Comparison of ENCODE assay signal across 24 mouse cellular contexts in the genomic region with DNA sequence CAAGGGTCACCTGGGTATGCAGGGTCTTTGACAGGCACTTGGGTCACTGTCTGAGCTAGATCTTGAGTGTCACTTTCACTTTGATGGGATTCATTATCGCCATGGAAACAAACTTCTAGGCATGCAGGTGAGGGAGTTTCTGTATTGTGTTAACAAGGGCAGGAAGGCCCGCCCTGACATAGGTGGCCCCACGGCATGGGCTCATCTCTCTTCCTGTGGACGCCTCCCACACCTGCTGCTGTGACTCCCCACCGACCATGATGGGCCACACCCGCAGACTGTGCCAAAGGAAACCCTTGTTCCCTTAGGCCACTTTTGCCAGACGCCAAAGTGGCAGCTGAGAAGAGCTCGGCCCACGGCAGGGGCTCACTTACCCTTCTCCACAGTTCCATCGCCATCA. TPM values are rescaled to one million over a fixed set of nuclear protein-coding genes. Genes with fewer than 3 reads are reported as not detected.
A peak's percentile ranks its signal among the peaks of the same experiment; 100 is the strongest.
DNase-seq lines count a peak whose midpoint lies in the region; ATAC-seq and TF ChIP-seq lines count a peak whose summit lies in the region.
"Had no signal": no experiment of that assay in that cellular context is flagged by ENCODE, and none has a peak within 500 bp of the region (broad histone marks: within the 10 kb centered on the region; RNA-seq: fewer than 3 reads in every experiment).

No protein-coding gene starts in this region.

- no peak for DNase-seq in intestine, embryonic 14.5 days (ENCODE audit: low spot score)
- DNase-seq in retina, embryonic 14.5 days (ENCODE audit: low spot score): no peak
- DNase-seq: adrenal gland, adult 8-10 months; adrenal gland, postnatal 36 days; cerebellum, adult 2 months; cerebellum, postnatal 10 days; embryo, embryonic 11 days; gastrocnemius, adult 2 months; heart, adult 2 months; heart, postnatal 14 days had no signal

- no peaks in the 10 kb centered on the region for H3K9me3 ChIP-seq in kidney, embryonic 16.5 days (ENCODE audit: low read length)
- H3K9me3 ChIP-seq in kidney, embryonic 14.5 days (ENCODE audit: control insufficient read depth, low read length): no peaks in the 10 kb centered on the region
- no peaks in the 10 kb centered on the region for H3K9me3 ChIP-seq in intestine, embryonic 14.5 days (ENCODE audit: control insufficient read depth, low read length)
- H3K9me3 ChIP-seq in intestine, postnatal 0 days (ENCODE audit: control insufficient read depth): no peaks in the 10 kb centered on the region
- no peaks in the 10 kb centered on the region for H3K9me3 ChIP-seq in stomach, embryonic 16.5 days (replicated peaks; ENCODE audit: control insufficient read depth, low read length)
- H3K9me3 ChIP-seq: embryonic facial prominence, embryonic 15.5 days; forebrain, embryonic 10.5 days; G1E; heart, embryonic 15.5 days; hindbrain, embryonic 10.5 days had no signal

- no peak for ATAC-seq in kidney, embryonic 16.5 days (ENCODE audit: low FRiP score, low TSS enrichment)
- no peak for ATAC-seq in kidney, embryonic 14.5 days (ENCODE audit: low FRiP score, low TSS enrichment)
- ATAC-seq in intestine, embryonic 14.5 days (replicated peaks; ENCODE audit: low FRiP score, low TSS enrichment, low read depth): peak; percentile 1; the same call in 1 of the 2 replicates
- peak; percentile 56 for ATAC-seq in intestine, postnatal 0 days
- ATAC-seq in stomach, embryonic 16.5 days (ENCODE audit: insufficient read depth, low FRiP score): no peak
- no peak for ATAC-seq in megakaryocyte, adult 5-6 weeks (ENCODE audit: poor library complexity, severe bottlenecking)
- ATAC-seq: forebrain, embryonic 14.5 days had no signal

- peaks cover 45% of the 10 kb centered on the region for H3K4me1 ChIP-seq in kidney, embryonic 16.5 days (ENCODE audit: insufficient read depth, low read length)
- peaks cover 25% of the 10 kb centered on the region for H3K4me1 ChIP-seq in kidney, embryonic 14.5 days (ENCODE audit: control insufficient read depth, insufficient read depth, low read length)
- 0 out of 2 replicates have a peak, but pooled peaks cover 13% of the 10 kb centered on the region for H3K4me1 ChIP-seq in intestine, embryonic 14.5 days (replicated peaks; ENCODE audit: control insufficient read depth, insufficient read depth, low read length)
- peaks cover 16% of the 10 kb centered on the region for H3K4me1 ChIP-seq in intestine, postnatal 0 days (replicated peaks; ENCODE audit: control insufficient read depth, insufficient read depth, low read length)
- H3K4me1 ChIP-seq in stomach, embryonic 16.5 days (ENCODE audit: control insufficient read depth, insufficient read depth, low read length): no peaks in the 10 kb centered on the region

- TF ChIP-seq CTCF in intestine, postnatal 0 days (IDR thresholded peaks at IDR 0.05; ENCODE audit: low read depth): no peak

- 60% methylated on average over 10 of the region's 10 CpGs for WGBS in kidney, embryonic 16.5 days
- 69% methylated on average over 10 of the region's 10 CpGs for whole genome bisulfite sequencing in kidney, embryonic 14.5 days
- 78% methylated on average over 10 of the region's 10 CpGs for WGBS in intestine, embryonic 14.5 days
- 45% methylated on average over 10 of the region's 10 CpGs for WGBS in intestine, postnatal 0 days
- WGBS in stomach, embryonic 16.5 days: 81% methylated on average over 10 of the region's 10 CpGs

- H3K4me3 ChIP-seq in kidney, embryonic 16.5 days (ENCODE audit: low read length): no peak overlapping the region
- H3K4me3 ChIP-seq in kidney, embryonic 14.5 days (ENCODE audit: low read length): no peak overlapping the region
- no peak overlapping the region for H3K4me3 ChIP-seq in intestine, embryonic 14.5 days (ENCODE audit: low read depth, low read length)
- no peak overlapping the region for H3K4me3 ChIP-seq in intestine, postnatal 0 days (ENCODE audit: low read depth, low read length)
- no peak overlapping the region for H3K4me3 ChIP-seq in stomach, embryonic 16.5 days (replicated peaks; ENCODE audit: low read length)
- H3K4me3 ChIP-seq: embryonic facial prominence, embryonic 15.5 days; erythroblast, embryonic 14.5 days; forebrain, embryonic 10.5 days; gastrocnemius, adult 2 months; heart, adult 2 months; heart, embryonic 15.5 days; hindbrain, embryonic 10.5 days had no signal

- no peak overlapping the region for H3K4me2 ChIP-seq in kidney, embryonic 16.5 days (replicated peaks; ENCODE audit: low read depth, low read length)
- H3K4me2 ChIP-seq in kidney, embryonic 14.5 days (replicated peaks; ENCODE audit: low read depth, low read length): no peak overlapping the region
- no peak overlapping the region for H3K4me2 ChIP-seq in intestine, embryonic 14.5 days (ENCODE audit: low read length)
- peak overlapping the region; percentile 27 for H3K4me2 ChIP-seq in intestine, postnatal 0 days (replicated peaks; ENCODE audit: low read depth)
- no peak overlapping the region for H3K4me2 ChIP-seq in stomach, embryonic 16.5 days (ENCODE audit: low read depth, low read length)
- H3K4me2 ChIP-seq: embryonic facial prominence, embryonic 15.5 days; heart, embryonic 11.5 days; heart, embryonic 15.5 days; hindbrain, embryonic 14.5 days had no signal

- peak overlapping the region; percentile 45; the same call in 1 of the 2 replicates for H3K27ac ChIP-seq in kidney, embryonic 16.5 days (ENCODE audit: low read length)
- H3K27ac ChIP-seq in kidney, embryonic 14.5 days (ENCODE audit: low read depth, low read length): no peak overlapping the region
- H3K27ac ChIP-seq in intestine, embryonic 14.5 days (ENCODE audit: low read depth): peak overlapping the region; percentile 71
- peak overlapping the region; percentile 89 for H3K27ac ChIP-seq in intestine, postnatal 0 days (ENCODE audit: low read depth, low read length)
- H3K27ac ChIP-seq in stomach, embryonic 16.5 days (ENCODE audit: low read length): peak overlapping the region; percentile 67
- H3K27ac ChIP-seq: embryonic facial prominence, embryonic 15.5 days; forebrain, embryonic 10.5 days; gastrocnemius, adult 2 months; heart, adult 2 months; heart, embryonic 15.5 days; hindbrain, embryonic 10.5 days; hindbrain, embryonic 14.5 days had no signal

- no peaks in the 10 kb centered on the region for H3K27me3 ChIP-seq in kidney, embryonic 16.5 days (ENCODE audit: insufficient read depth, low read length)
- H3K27me3 ChIP-seq in kidney, embryonic 14.5 days (ENCODE audit: control insufficient read depth, insufficient read depth, low read length): no peaks in the 10 kb centered on the region
- no peaks in the 10 kb centered on the region for H3K27me3 ChIP-seq in intestine, embryonic 14.5 days (replicated peaks; ENCODE audit: control insufficient read depth, insufficient read depth, low read length)
- H3K27me3 ChIP-seq in intestine, postnatal 0 days (replicated peaks; ENCODE audit: control insufficient read depth, insufficient read depth, low read length): no peaks in the 10 kb centered on the region
- H3K27me3 ChIP-seq in stomach, embryonic 16.5 days (ENCODE audit: control insufficient read depth, insufficient read depth, low read length): no peaks in the 10 kb centered on the region
- H3K27me3 ChIP-seq: embryonic facial prominence, embryonic 15.5 days; heart, embryonic 15.5 days had no signal

- H3K9ac ChIP-seq in kidney, embryonic 16.5 days (replicated peaks; ENCODE audit: low read length): no peak overlapping the region
- no peak overlapping the region for H3K9ac ChIP-seq in kidney, embryonic 14.5 days (ENCODE audit: low read depth, low read length)
- H3K9ac ChIP-seq in intestine, embryonic 14.5 days (ENCODE audit: low read length): no peak overlapping the region
- H3K9ac ChIP-seq in intestine, postnatal 0 days (ENCODE audit: low read depth, low read length): 0 out of 2 replicates have a peak overlapping the region, but pooled peaks have one; percentile 11
- H3K9ac ChIP-seq in stomach, embryonic 16.5 days (ENCODE audit: low read length): no peak overlapping the region
- H3K9ac ChIP-seq: embryonic facial prominence, embryonic 15.5 days; heart, embryonic 15.5 days; hindbrain, embryonic 14.5 days had no signal

- H3K36me3 ChIP-seq in kidney, embryonic 16.5 days (ENCODE audit: insufficient read depth, low read length): peaks cover 62% of the 10 kb centered on the region
- H3K36me3 ChIP-seq in kidney, embryonic 14.5 days (ENCODE audit: control insufficient read depth, insufficient read depth, low read length): peaks cover 65% of the 10 kb centered on the region
- peaks cover 69% of the 10 kb centered on the region for H3K36me3 ChIP-seq in intestine, embryonic 14.5 days (ENCODE audit: control insufficient read depth, insufficient read depth, low read length)
- peaks cover 71% of the 10 kb centered on the region for H3K36me3 ChIP-seq in intestine, postnatal 0 days (ENCODE audit: control insufficient read depth, insufficient read depth)
- H3K36me3 ChIP-seq in stomach, embryonic 16.5 days (ENCODE audit: control insufficient read depth, insufficient read depth, low read length): peaks cover 12% of the 10 kb centered on the region

RNA-seq across cellular contexts. Expression of gene Cant1, which starts 8.4 kb away (rescaled TPM):
- 30.6 and 30.9 TPM in 2 replicates for polyA plus RNA-seq in kidney, embryonic 16.5 days (2015; fragmentation: Nextera tagmentation; extraction: Ambion mirVana)
- 19.0 and 24.1 TPM in 2 replicates for polyA plus RNA-seq in kidney, embryonic 14.5 days (2014; fragmentation: Nextera tagmentation; extraction: Ambion mirVana)
- 30.1 and 32.9 TPM in 2 replicates for polyA plus RNA-seq in intestine, embryonic 14.5 days (2014; fragmentation: Nextera tagmentation; extraction: Ambion mirVana)
- polyA plus RNA-seq in intestine, postnatal 0 days (2015; fragmentation: Nextera tagmentation; extraction: Ambion mirVana): 35.0 and 36.1 TPM in 2 replicates
- polyA plus RNA-seq in stomach, embryonic 16.5 days (2015; fragmentation: Nextera tagmentation; extraction: Ambion mirVana): 22.5 and 24.3 TPM in 2 replicates
- total RNA-seq in megakaryocyte, adult 5-6 weeks (2015): 18.9 and 19.2 TPM in 2 replicates
- total RNA-seq in megakaryocyte, adult 5-6 weeks (2017): 16.9 and 19.0 TPM in 2 replicates

RNA-seq across cellular contexts. Expression of gene Lgals3bp, which starts 8.6 kb away (rescaled TPM):
- 14.9 and 18.1 TPM in 2 replicates for polyA plus RNA-seq in kidney, embryonic 16.5 days (2015; fragmentation: Nextera tagmentation; extraction: Ambion mirVana)
- polyA plus RNA-seq in kidney, embryonic 14.5 days (2014; fragmentation: Nextera tagmentation; extraction: Ambion mirVana): 11.8 and 13.0 TPM in 2 replicates
- polyA plus RNA-seq in intestine, embryonic 14.5 days (2014; fragmentation: Nextera tagmentation; extraction: Ambion mirVana): 108 and 120 TPM in 2 replicates
- 348 and 382 TPM in 2 replicates for polyA plus RNA-seq in intestine, postnatal 0 days (2015; fragmentation: Nextera tagmentation; extraction: Ambion mirVana)
- 59.8 and 75.8 TPM in 2 replicates for polyA plus RNA-seq in stomach, embryonic 16.5 days (2015; fragmentation: Nextera tagmentation; extraction: Ambion mirVana)
- 63.8 and 78.5 TPM in 2 replicates for total RNA-seq in megakaryocyte, adult 5-6 weeks (2015)
- total RNA-seq in megakaryocyte, adult 5-6 weeks (2017): 42.1 and 48.1 TPM in 2 replicates

RNA-seq across cellular contexts. Expression of gene C1qtnf1, which starts 17.5 kb away (rescaled TPM):
- polyA plus RNA-seq in kidney, embryonic 16.5 days (2015; fragmentation: Nextera tagmentation; extraction: Ambion mirVana): 8.2 and 8.3 TPM in 2 replicates
- polyA plus RNA-seq in kidney, embryonic 14.5 days (2014; fragmentation: Nextera tagmentation; extraction: Ambion mirVana): 2.8 and 4.0 TPM in 2 replicates
- polyA plus RNA-seq in intestine, embryonic 14.5 days (2014; fragmentation: Nextera tagmentation; extraction: Ambion mirVana): 7.1 and 7.2 TPM in 2 replicates
- polyA plus RNA-seq in intestine, postnatal 0 days (2015; fragmentation: Nextera tagmentation; extraction: Ambion mirVana): 5.2 and 6.1 TPM in 2 replicates
- polyA plus RNA-seq in stomach, embryonic 16.5 days (2015; fragmentation: Nextera tagmentation; extraction: Ambion mirVana): 9.5 and 10.4 TPM in 2 replicates
- total RNA-seq in megakaryocyte, adult 5-6 weeks (2015): not detected in 2 replicates
- not detected in 2 replicates for total RNA-seq in megakaryocyte, adult 5-6 weeks (2017)
- polyA plus RNA-seq: erythroblast, embryonic 14.5 days; G1E had no signal

RNA-seq across cellular contexts. Expression of gene Timp2, which starts 54.9 kb away (rescaled TPM):
- 84.6 TPM in 2 replicates for polyA plus RNA-seq in kidney, embryonic 16.5 days (2015; fragmentation: Nextera tagmentation; extraction: Ambion mirVana)
- polyA plus RNA-seq in kidney, embryonic 14.5 days (2014; fragmentation: Nextera tagmentation; extraction: Ambion mirVana): 58.7 and 102 TPM in 2 replicates
- polyA plus RNA-seq in intestine, embryonic 14.5 days (2014; fragmentation: Nextera tagmentation; extraction: Ambion mirVana): 80.9 and 83.9 TPM in 2 replicates
- 38.9 TPM in 2 replicates for polyA plus RNA-seq in intestine, postnatal 0 days (2015; fragmentation: Nextera tagmentation; extraction: Ambion mirVana)
- polyA plus RNA-seq in stomach, embryonic 16.5 days (2015; fragmentation: Nextera tagmentation; extraction: Ambion mirVana): 66.5 and 66.7 TPM in 2 replicates
- 39.0 and 39.4 TPM in 2 replicates for total RNA-seq in megakaryocyte, adult 5-6 weeks (2015)
- 26.4 and 49.5 TPM in 2 replicates for total RNA-seq in megakaryocyte, adult 5-6 weeks (2017)
- total RNA-seq: G1E had no signal
- polyA plus RNA-seq: G1E had no signal

Comparison
In these comparisons a context has a peak if more than half of its experiments do, and no peak if none do; other contexts are left out.
1. ATAC-seq: peak in intestine, embryonic 14.5 days (single experiment) and intestine, postnatal 0 days (single experiment); none in kidney, embryonic 16.5 days (single experiment), kidney, embryonic 14.5 days (single experiment), stomach, embryonic 16.5 days (single experiment) and megakaryocyte, adult 5-6 weeks (single experiment).